Mouse (Mus musculus): Measurements from ENCODE around the gene Prg2.

DNA sequence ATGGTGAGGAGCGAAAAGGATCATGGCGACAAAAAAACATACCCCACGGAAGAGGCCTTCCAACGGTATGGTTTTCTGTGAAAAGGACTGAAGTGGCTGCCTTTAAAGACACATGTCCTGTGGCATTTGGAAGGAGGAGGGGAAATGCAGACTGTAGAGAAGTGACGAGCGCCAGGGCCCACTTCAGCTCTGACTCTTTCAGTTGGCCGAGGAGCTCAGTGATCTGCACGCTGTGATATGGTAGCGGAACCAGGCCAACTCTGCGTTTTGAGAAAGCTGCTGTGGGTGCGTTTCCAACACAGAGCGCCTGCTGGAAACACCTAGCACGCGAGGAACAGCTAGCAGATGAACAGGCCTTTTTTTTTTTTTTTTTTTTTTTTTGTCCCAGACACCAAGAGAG lies 32.4 kb downstream of the Prg2 start:
- TF ChIP-seq CTCF (IDR thresholded peaks at IDR 0.05; ENCODE audit: low read depth), result no peak
- TF ChIP-seq EP300 (IDR thresholded peaks at IDR 0.05; ENCODE audit: low read depth), result no peak; the same call in 1 of the 2 replicates

Measured in liver, embryonic 14.5 days (tissue).